Mouse (Mus musculus) heart, postnatal 0 days (tissue): ENCODE data around the gene Kcp.

Experiments
- CTCF ChIP-seq: IDR thresholded peaks from 2 replicates; pipeline ENCODE4 v1.5.1; 2016; ENCODE audit warnings: antibody characterized with exemption, control low read depth, low read depth
- EP300 ChIP-seq: IDR thresholded peaks from 2 replicates; pipeline ENCODE4 v1.6.1; 2016; ENCODE audit warnings: antibody characterized with exemption, low read depth

- TF ChIP-seq CTCF, result no peak
- no peak for TF ChIP-seq EP300
Measured at GRCm38 (mm10) chr6:29548086-29548485, 40.3 kb upstream of the Kcp start.
